Mouse (Mus musculus) midbrain, embryonic 10.5 days (tissue): ENCODE results near the gene Ptbp1. TPM values are rescaled to one million over a fixed set of nuclear protein-coding genes. Genes with fewer than 3 reads are reported as not detected.

ENCODE experiments used
- DNase-seq: peaks from one replicate; pipeline ENCODE4 v3.0.0-alpha.2; 2017; ENCODE audit warnings: low spot score
- H3K27ac ChIP-seq: fragments of 300-500 bp; sonication (generic); replicated peaks from 2 replicates; pipeline ENCODE4 v1.5.1; 2016; ENCODE audit warnings: mild to moderate bottlenecking
- H3K27me3 ChIP-seq: fragments of 300-500 bp; sonication (generic); 2 replicates; pipeline ENCODE4 v1.6.1; 2016; ENCODE audit warnings: low read depth, mild to moderate bottlenecking; ENCODE audit not compliant: poor library complexity, severe bottlenecking
- H3K36me3 ChIP-seq: fragments of 300-500 bp; sonication (generic); 2 replicates; pipeline ENCODE4 v1.6.1; 2016; ENCODE audit warnings: mild to moderate bottlenecking, moderate library complexity
- H3K4me1 ChIP-seq: fragments of 300-500 bp; sonication (generic); 2 replicates; pipeline ENCODE4 v1.6.1; 2016
- H3K4me3 ChIP-seq: fragments of 300-500 bp; sonication (generic); 2 replicates; pipeline ENCODE4 v1.5.1; 2016; ENCODE audit warnings: mild to moderate bottlenecking, moderate library complexity
- H3K9me3 ChIP-seq: fragments of 300-500 bp; sonication (generic); replicated peaks from 2 replicates; pipeline ENCODE4 v1.6.1; 2016; ENCODE audit warnings: mild to moderate bottlenecking
- WGBS: fragments of 180-500 bp; shearing (Covaris S2); methylation state at CpG from one replicate; pipeline ENCODE4 v1.1.7; 2016; 5-methylcytosine and 5-hydroxymethylcytosine counted together
- polyA plus RNA-seq: library from polyadenylated mRNA; unstranded; fragments of >200 nt; fragmentation: Nextera tagmentation; extraction: Ambion mirVana; gene quantifications from 2 replicates; pipeline ENCODE4 v1.2.1, GENCODE M21; 2016

Ptbp1 gene
- polyA plus RNA-seq, 1 experiment from 2014 or later, result 334 TPM

DNA sequence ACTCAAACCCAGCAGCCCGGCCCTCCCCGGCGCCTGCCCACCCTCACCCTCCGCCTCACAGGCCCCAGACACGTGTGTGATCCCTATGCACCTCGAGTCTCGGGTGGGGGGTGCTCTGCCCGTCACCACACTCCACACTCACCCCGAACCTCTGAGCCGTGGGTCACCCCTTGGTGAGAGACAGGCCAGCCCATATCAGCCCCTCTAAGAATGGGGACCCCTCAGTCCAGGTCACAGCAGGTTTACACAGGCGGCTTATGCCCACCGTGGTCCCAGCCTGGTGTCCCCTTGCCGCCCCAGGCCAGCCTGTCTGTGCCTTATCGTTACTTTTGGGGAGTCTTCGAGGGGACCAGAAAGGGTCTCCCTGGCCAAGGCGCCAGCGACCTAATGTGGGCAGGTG, 34.6 kb upstream of the Ptbp1 start:
- H3K9me3 ChIP-seq, result no peaks in the 10 kb centered on the region

DNA sequence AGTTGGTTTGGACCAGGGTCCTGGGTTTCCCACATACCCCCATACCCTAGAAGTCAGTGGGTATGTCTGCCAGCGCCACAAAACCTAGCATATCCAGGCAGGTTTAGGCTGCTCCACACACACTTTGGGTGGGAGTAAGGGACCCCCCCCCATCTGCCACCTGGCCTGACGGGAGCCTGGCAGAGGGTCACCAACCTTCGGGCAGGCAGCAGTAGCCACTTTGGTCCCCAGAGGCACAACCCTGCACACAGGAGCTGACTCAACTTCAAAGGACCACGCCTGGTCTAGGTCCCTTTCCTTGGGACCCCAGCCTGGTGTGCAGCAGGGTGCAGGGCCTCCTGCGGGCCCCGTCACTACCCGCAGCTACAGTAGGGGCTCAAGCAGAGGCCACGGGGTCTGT, 34.0 kb upstream of the Ptbp1 start:
- Histone ChIP-seq H3K27ac (no peak overlapping the region), H3K4me3 (no peak overlapping the region), H3K4me1 (peaks cover 26% of the 10 kb centered on the region), H3K36me3 (peaks cover 49% of the 10 kb centered on the region), H3K9me3 (no peaks in the 10 kb centered on the region), H3K27me3 (no peaks in the 10 kb centered on the region)
- no peak for DNase-seq
- WGBS, result 85% methylated on average over 8 of the region's 8 CpGs

More for the DNA sequence above, 34.6 kb upstream of the Ptbp1 start:
- peaks cover 26% of the 10 kb centered on the region for H3K4me1 ChIP-seq
- no peak overlapping the region for H3K27ac ChIP-seq
- no peak overlapping the region for H3K4me3 ChIP-seq
- H3K36me3 ChIP-seq, result peaks cover 56% of the 10 kb centered on the region
- DNase-seq, result no peak
- 94% methylated on average over 17 of the region's 17 CpGs for WGBS
- H3K27me3 ChIP-seq, result no peaks in the 10 kb centered on the region

DNA sequence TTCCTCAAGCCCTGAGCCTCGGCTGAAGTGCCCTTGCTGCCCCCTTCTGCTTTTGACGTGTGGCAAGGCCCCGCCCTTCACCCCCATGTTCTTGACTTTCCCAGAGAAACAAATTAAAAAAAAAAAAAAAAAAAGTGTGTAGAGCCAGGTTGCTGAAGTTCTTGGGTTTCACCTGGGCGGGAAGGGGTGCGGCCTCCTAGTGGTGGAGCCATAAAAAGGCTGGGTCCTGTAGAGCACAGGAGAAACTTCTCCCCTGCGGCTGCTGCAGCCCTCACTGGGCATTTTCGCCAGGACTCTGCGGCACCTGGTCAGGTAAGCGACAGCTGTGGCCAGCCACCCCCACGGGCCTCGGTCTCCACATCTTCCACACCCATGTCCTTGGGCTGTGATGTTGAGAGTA, 33.4 kb upstream of the Ptbp1 start, which contains the start of gene Misp:
TSS of gene Misp (plus strand) at position 208 of the 400 bp plus-strand sequence.
- Histone ChIP-seq H3K4me1 (peaks cover 26% of the 10 kb centered on the region), H3K27ac (no peak within 1 kb of the TSS), H3K36me3 (peaks cover 44% of the 10 kb centered on the region), H3K9me3 (no peaks in the 10 kb centered on the region), H3K4me3 (no peak within 1 kb of the TSS), H3K27me3 (no peaks in the 10 kb centered on the region)
- 69% methylated on average over 11 of the region's 11 CpGs for WGBS
- no peak for DNase-seq

DNA sequence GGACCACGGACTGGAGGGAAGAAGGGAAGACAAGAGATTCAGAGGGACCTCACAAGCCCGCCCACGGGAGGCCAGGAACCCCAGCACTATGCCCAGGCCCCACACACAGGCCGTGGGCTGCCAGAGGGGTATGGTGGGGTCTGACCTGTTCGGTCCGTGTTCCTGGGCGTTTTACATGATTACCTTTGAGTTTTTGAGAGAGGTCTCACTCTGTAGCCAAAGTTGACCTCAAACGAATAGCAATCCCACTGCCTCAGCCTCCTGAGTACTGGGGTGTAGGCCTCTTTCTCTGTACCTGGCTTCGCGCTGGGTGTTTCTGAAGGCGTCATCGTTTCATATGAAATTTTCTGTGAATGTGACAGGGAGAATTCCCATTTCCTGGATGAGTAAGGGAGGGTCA, 32.5 kb upstream of the Ptbp1 start:
- no peak for DNase-seq
- Histone ChIP-seq H3K36me3 (peaks cover 35% of the 10 kb centered on the region), H3K4me1 (peaks cover 26% of the 10 kb centered on the region), H3K9me3 (no peaks in the 10 kb centered on the region), H3K27ac (no peak overlapping the region), H3K4me3 (no peak overlapping the region), H3K27me3 (no peaks in the 10 kb centered on the region)
- 88% methylated on average over 12 of the region's 12 CpGs for WGBS

DNA sequence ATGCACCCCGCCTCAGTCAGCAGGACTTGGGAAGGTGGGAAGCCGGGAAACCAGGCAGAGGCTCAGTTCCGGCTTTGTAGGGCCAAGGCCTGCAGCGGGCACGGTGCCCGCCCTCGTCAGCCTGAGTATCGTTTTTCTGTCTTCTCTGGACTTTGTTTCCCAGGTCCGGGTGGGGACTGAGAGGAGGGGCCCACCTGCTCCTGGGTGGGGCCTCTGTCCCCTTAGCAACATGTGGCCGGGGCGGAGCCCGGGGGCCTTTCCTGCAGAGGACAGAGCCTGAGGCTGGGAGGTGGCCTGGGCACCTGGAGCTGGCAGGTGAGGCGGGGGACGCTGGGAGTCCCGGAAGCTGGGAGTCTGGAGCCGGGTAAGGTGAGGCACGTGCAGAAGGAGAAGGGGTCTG, 31.9 kb upstream of the Ptbp1 start:
- Histone ChIP-seq H3K4me1 (peaks cover 26% of the 10 kb centered on the region), H3K4me3 (0 out of 2 replicates have a peak overlapping the region, but pooled peaks have one; percentile 16), H3K27me3 (no peaks in the 10 kb centered on the region), H3K36me3 (peaks cover 31% of the 10 kb centered on the region), H3K27ac (0 out of 2 replicates have a peak overlapping the region, but pooled peaks have one; percentile 10), H3K9me3 (no peaks in the 10 kb centered on the region)
- WGBS, result 40% methylated on average over 17 of the region's 17 CpGs
- DNase-seq, result no peak

DNA sequence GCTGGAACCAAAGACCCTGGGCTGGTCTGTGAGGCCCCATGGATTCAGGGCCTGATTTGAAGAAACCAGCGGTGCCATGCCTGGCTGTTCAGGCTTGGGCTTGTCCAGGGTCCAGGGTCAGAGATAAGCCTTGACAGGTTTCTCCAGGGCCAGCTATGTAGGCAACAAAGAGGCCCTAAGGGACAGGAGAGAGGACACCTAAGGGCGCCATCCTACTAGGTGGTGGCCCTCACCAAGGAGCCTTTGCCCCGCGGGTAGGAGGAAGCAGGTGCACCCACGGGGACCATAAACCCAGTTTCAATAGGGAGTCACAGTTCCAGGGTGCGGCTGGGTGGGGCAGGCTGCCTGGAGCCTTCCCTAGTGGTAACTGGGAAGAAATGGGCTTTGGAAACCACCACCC, 31.2 kb upstream of the Ptbp1 start:
- Histone ChIP-seq H3K27me3 (no peaks in the 10 kb centered on the region), H3K4me3 (no peak overlapping the region), H3K27ac (no peak overlapping the region), H3K36me3 (peaks cover 30% of the 10 kb centered on the region), H3K9me3 (no peaks in the 10 kb centered on the region), H3K4me1 (peaks cover 24% of the 10 kb centered on the region)
- DNase-seq, result no peak
- WGBS, result 81% methylated on average over 6 of the region's 6 CpGs

DNA sequence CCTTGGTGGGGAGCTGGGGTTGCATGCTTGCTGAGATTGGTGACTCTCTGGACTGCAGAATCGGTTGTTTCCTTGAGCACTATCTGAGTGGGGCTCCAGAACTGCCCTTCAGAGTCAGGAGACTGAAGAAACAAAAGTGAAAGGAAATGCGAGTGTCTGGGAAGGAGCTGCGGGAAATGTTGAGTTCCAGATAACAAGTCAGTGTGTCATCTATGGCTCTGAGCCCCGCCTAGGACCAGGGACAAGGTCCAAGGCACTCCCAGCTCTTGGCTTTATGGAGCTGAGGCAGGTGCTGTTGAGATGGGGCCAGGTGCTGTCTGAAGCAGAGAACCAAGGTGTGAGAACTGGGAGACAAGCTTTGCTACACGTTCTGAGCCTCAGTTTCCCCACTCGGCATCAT, 29.8 kb upstream of the Ptbp1 start:
- H3K27me3 ChIP-seq, result no peaks in the 10 kb centered on the region
- DNase-seq, result no peak
- H3K4me3 ChIP-seq, result no peak overlapping the region
- no peaks in the 10 kb centered on the region for H3K9me3 ChIP-seq
- 78% methylated on average over 6 of the region's 6 CpGs for WGBS
- no peak overlapping the region for H3K27ac ChIP-seq
- H3K4me1 ChIP-seq, result peaks cover 20% of the 10 kb centered on the region
- H3K36me3 ChIP-seq, result peaks cover 16% of the 10 kb centered on the region

DNA sequence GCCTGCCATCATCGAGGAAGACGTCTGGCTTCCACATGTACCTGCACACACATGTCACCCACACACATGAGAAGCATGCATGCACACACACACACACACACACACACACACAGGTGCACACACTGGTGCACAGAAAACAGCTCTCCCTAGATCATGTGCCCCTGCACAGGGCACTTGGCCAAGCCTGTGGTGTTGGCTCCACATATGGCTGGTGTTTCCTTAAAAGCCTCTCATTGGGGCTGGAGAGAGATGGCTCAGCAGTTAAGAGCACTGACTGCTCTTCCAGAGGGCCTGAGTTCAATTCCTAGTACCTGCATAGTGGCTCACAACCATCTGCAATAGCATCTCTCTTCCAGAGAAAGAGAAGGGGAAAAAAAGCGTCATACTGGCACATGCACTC, 22.6 kb upstream of the Ptbp1 start:
- no peak overlapping the region for H3K27ac ChIP-seq
- DNase-seq, result no peak
- H3K4me1 ChIP-seq, result peaks cover 2% of the 10 kb centered on the region; the same call in 1 of the 2 replicates
- 91% methylated on average over 3 of the region's 3 CpGs for WGBS
- no peak overlapping the region for H3K4me3 ChIP-seq
- H3K9me3 ChIP-seq, result no peaks in the 10 kb centered on the region
- peaks cover 8% of the 10 kb centered on the region; the same call in 1 of the 2 replicates for H3K27me3 ChIP-seq
- H3K36me3 ChIP-seq, result no peaks in the 10 kb centered on the region

DNA sequence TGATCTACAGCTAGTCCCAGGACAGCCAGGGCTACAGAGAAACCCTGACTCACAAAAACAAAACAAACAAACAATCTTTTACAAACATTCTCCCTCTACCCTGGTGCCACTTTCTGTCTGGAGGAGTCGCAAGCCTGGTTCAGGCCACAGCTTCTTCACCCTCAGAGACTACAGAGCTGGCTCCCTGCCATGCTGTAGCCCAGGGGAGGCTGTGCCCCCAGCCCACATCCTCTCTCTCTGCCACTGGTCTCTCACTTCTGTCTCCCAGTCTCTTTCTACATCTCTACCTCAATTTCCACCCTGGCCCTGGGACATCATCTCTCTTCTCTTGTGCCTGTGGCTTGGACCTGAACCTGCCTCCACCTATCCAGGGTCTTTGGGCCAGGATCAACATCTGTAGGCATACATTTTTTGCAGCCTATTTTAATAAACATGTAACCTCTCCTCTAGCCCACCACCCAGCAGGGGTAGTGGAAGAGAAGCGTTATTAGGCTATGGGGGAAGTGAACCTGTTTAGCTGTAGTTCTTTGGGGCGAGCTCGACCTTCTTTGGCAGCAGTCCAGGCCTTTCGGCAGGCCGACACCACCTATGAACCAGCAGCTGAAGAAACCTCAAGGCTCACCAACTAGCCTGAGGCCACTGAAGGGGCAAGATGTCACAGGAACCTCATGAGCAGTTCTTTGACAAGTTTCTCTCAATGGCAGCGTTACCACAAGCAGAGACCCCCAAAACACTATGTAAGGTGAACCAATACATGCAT, 22.0 kb upstream of the Ptbp1 start:
- 90% methylated on average over 7 of the region's 7 CpGs for WGBS
- H3K4me1 ChIP-seq, result peaks cover 2% of the 10 kb centered on the region; the same call in 1 of the 2 replicates

DNA sequence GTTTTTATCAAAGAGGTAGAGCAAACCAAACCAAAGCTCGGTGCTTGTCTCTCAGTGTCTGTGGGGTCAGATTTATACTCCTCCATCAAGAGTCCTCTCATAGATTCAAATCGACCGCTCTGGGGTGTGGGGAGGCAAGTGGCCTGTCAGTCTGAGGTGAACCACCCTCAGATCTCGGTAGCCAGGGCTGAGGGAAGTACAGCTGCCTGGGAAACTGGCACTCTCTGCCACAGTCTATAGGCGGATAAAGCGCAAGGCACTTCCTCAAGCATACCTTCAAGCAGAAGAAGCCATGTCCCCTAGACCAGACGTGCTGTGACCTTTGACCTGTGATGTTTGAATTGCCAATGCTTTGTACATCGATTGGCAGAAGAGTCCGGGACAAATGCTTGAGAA, 21.4 kb upstream of the Ptbp1 start:
- peaks cover 8% of the 10 kb centered on the region; the same call in 1 of the 2 replicates for H3K27me3 ChIP-seq
- no peak overlapping the region for H3K4me3 ChIP-seq
- 79% methylated on average over 9 of the region's 9 CpGs for WGBS
- H3K9me3 ChIP-seq, result no peaks in the 10 kb centered on the region; the same call in 1 of the 2 replicates
- peaks cover 2% of the 10 kb centered on the region; the same call in 1 of the 2 replicates for H3K4me1 ChIP-seq
- no peak for DNase-seq
- H3K27ac ChIP-seq, result no peak overlapping the region
- no peaks in the 10 kb centered on the region for H3K36me3 ChIP-seq

More for the DNA sequence above, 22.0 kb upstream of the Ptbp1 start:
- Histone ChIP-seq H3K36me3 (no peaks in the 10 kb centered on the region), H3K27ac (no peak overlapping the region), H3K4me3 (no peak overlapping the region), H3K9me3 (no peaks in the 10 kb centered on the region; the same call in 1 of the 2 replicates), H3K27me3 (peaks cover 8% of the 10 kb centered on the region; the same call in 1 of the 2 replicates)
- no peak for DNase-seq

DNA sequence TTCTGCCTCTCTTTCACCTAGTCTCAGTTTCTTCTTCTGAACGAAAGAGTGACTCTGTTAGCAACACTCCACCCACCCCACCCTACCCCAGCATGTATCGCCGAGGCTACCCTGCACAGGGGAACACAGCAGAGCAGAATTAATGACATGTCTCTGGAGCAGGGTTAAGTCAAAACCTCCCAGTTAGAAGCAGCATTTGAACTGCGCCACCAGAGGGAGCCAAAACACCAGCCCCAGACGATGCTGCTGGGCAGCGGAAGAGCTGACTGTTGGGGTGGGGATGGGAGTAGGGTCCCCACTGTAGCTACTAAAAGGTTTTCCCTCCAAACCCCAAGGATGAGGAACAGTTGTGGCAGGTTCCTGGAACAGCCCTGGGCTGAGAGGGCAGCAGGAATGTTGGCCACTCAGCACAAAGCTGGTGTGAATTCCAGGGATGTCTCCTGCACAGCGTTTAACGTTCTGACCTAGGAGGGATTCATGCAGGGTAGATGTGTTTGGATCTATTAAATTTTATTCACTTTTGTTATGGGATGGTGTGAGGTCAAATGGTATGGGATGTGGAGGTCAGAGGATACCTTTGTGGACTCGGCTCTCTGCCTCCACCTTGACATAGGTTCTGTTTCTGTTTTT, 19.3 kb upstream of the Ptbp1 start:
- peak; percentile 82 for DNase-seq
- Histone ChIP-seq H3K9me3 (no peaks in the 10 kb centered on the region; the same call in 1 of the 2 replicates), H3K4me3 (no peak overlapping the region), H3K27ac (no peak overlapping the region), H3K27me3 (peaks cover 8% of the 10 kb centered on the region; the same call in 1 of the 2 replicates), H3K4me1 (peaks cover under 1% of the 10 kb centered on the region; the same call in 1 of the 2 replicates), H3K36me3 (no peaks in the 10 kb centered on the region)
- WGBS, result 26% methylated on average over 9 of the region's 9 CpGs

DNA sequence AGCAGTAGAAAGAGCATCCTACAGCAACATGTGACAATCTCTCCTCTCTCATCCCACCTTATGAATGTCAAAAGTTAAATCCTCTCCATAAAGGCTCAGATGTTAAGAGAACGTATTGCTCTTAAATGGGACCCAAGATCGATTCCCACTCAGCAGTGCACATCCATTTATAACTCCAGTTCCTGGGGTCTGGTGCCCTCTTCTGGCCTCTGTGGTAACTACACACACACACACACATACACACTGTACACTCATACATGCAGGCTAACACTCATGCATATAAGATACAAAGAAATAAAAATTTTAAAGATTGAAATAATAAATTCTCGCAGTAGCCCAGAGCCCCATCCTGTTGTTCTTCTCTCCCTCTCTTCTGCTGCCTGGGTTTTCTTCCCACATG, 17.3 kb upstream of the Ptbp1 start:
- no peak overlapping the region for H3K27ac ChIP-seq
- no peak overlapping the region for H3K4me3 ChIP-seq
- H3K27me3 ChIP-seq, result no peaks in the 10 kb centered on the region
- no peaks in the 10 kb centered on the region; the same call in 1 of the 2 replicates for H3K9me3 ChIP-seq
- 98% methylated on average over 3 of the region's 3 CpGs for WGBS
- no peaks in the 10 kb centered on the region for H3K36me3 ChIP-seq
- no peak for DNase-seq
- H3K4me1 ChIP-seq, result peaks cover 15% of the 10 kb centered on the region

DNA sequence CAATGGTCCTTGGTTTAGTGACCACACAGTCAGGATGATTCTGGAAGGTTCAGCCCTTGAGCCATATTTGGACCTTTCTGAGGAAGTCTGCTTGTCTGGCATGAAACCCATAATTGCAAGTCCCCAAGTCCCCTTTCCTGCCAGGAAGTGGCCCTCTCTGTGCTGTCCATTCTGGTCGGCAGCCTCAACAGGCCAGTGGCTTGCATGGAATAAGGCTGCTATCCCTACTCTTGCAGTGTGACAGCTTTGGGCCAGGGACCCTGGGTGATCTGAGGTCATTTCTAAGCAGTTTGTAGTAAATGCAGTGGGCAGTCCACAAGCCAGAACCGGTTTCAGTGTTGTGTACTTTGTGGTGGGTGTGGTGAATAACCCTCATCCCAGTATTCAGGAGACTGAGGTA, 16.1 kb upstream of the Ptbp1 start:
- Histone ChIP-seq H3K27me3 (no peaks in the 10 kb centered on the region), H3K9me3 (no peaks in the 10 kb centered on the region; the same call in 1 of the 2 replicates), H3K4me1 (peaks cover 21% of the 10 kb centered on the region), H3K27ac (no peak overlapping the region), H3K4me3 (no peak overlapping the region; the same call in 1 of the 2 replicates), H3K36me3 (no peaks in the 10 kb centered on the region)
- 77% methylated on average over 2 of the region's 2 CpGs for WGBS
- no peak for DNase-seq
